Mouse (Mus musculus) lung, postnatal 36 days (tissue): ENCODE data around the gene Tcf25.
"Not testable (repeated sequence)": the region's sequence is repeated elsewhere in the genome, so short reads cannot be mapped to it uniquely, and the experiment has no call there.

Experiments used
- DNase-seq: peaks from one replicate; pipeline ENCODE4 v3.0.0; 2022; ENCODE audit warnings: mixed read lengths

Tcf25 gene

DNA sequence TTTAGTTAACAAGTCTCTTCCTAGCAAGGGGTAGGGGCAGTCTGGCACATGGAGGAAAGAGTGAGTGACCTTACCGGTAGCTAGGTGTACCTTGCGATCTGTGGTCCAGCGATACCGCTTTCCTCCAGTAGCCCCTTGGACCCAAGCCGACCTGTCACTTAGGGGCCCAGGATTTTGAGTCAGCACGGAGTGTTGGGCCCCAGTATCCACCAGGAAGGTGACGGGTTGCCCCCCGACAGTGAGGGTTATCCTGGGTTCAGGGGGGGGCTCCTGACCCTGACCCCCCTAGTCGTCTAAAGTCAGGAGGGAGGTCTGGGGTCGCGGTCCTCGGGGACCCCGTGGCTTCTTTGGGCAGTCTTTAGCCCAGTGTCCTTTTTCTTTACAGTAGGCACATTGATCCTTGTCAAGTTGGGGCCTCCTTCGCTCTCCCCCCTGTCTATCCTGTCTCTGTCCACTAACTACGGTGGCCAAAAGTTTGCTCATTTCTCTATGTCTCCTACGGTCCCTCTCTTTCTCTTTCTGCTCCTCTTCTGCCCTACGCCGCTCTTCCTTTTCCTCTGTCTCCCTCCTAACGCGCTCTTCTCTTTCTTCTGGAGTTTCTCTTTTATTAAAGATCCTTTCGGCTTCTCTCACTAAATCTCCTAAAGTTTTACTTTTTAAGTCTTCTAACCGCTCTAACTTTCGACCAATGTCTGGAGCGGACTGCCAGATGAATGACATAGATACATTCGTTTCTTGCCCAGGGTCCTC, 58.2 kb downstream of the Tcf25 start:
- DNase-seq = no peak

DNA sequence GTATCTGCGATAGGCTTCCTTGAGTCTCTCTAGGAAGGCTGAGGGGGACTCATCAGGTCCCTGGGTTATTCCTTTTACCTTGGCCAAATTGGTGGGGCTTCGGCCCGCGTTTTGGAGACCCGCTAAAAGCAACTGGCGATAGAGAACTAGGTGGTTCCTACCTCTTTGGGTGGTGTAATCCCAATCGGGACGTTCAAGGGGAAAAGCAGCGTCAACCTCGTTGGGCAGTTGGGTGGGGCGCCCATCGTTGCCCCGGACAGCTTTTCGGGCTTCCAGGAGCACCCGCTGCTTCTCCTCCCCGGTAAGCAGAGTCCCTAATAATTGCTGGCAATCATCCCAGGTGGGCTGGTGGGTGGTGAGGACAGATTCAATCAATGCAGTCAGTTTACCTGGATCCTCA, 58.8 kb downstream of the Tcf25 start:
- DNase-seq = no peak

DNA sequence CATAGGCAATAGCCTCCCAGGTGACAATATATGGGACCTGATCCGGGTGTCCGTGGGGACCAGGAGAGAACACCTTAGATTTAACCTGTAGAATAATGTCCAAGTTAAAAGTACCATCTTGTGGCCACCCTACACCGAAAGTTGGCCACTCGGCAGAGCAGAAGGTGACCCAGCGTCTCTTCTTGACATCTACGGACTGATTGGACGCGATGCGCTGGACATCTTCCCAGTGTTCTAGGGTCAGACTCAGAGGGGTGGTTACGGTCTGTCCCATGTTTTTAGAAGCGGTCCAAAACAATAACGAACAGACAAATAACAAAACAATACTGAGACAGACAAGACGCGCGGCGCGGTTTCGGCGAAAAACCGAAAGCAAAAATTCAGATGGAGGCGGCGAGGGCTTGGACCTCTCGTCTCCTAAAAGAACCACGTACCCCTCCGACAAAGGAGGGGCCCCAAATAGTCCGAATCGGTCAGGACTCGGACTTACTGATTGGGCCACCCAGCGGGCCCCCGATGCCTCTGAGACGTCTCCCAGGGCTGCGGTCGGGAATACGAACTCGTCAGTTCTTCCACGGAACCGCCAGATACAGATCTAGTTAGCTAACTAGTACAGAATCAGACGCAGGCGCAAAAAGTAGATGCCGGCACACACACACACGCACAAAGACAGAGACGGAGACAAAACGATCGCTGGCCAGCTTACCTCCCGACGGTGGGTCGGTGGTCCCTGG, 59.9 kb downstream of the Tcf25 start:
- not testable (repeated sequence) for DNase-seq

DNA sequence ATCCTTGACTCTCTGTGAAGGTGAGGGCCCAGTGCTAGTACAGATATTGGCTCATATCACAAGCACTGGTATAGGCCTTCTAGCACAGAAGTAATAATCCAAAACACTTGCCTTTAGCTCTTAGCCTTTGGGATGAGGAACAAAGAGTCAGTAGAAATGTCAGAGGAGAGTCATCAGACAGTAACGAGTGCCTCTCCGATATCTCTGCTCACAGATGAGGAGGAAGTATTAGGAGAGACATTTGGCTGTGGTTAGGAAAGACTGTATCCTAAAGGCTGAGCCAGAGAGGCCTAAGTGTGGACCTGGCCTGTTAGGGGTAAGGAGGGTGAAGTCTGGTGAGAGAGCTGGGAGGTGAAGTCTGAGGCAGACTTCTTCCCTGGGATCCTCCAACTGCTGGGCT, 68.2 kb downstream of the Tcf25 start:
- no peak for DNase-seq

DNA sequence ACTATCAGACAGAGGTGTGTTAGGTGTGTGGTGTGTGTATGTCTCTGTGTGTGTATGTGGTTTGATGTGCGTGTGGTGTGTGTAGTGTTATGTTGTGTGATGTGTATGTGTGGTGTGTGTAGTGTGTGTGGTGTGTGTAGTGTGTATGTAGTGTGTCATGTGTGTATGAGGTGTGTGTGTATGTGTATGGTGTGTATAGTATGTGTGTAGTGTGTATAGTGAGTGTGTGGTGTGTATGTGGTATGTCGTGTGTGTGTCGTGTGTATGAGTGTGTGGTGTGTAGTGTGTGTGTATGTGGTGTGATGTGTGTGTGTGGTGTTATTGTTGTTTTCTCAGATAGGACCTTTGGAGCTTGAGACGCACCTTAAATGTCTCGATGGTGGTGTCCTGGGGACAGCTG, 68.8 kb downstream of the Tcf25 start:
- no peak for DNase-seq

DNA sequence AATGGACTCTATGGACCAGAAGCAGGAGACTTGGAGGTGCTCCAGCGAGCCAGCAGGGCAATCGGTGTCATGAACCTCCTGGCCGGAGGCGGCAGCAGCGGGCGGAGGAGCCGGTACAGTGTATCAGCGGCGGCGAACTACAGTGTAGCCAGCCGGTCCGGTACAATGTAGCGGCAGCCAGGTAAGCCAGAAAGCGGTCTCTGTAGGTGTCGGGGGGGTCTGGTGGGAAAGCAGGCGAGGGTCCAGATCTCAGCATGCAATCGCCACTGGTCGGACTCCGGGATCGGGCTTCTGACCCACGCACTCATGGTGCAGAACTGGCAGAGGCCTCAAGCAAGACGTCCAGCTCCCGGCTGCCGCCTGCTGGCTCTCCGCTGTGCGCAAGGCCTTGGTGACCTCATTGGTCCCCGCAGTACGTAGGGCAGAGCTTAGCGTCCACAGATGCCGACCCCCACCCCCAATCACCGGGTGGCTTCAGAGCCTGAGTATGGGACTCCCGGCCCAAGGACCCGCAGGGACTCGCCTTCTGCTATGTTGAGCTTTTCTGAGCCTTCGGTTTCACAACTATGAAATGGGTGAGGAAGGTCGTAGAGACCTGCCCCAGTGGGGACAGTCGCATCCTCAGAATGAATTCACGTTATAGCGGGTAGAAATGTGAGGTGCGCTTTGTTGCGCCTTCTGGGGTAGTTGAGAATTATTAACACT, 69.5 kb downstream of the Tcf25 start:
- DNase-seq = peak; percentile 95

DNA sequence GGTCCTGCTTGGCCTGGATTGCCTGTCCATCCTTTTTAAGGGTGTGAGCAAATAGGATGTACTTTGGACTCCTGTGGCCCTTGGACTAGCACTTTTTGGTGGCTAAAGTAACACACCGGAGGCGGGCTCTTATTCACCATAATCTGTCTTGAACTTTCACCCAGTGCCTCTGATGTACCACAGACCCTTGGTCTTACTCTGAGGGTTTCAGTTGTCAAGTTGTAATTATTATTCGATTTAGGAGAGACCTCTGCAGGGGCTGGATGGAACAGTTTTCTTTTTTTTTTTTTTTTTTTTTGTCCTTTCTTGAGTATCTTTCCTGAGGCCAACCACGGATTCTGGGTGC, 70.0 kb downstream of the Tcf25 start:
- DNase-seq = peak; percentile 4

DNA sequence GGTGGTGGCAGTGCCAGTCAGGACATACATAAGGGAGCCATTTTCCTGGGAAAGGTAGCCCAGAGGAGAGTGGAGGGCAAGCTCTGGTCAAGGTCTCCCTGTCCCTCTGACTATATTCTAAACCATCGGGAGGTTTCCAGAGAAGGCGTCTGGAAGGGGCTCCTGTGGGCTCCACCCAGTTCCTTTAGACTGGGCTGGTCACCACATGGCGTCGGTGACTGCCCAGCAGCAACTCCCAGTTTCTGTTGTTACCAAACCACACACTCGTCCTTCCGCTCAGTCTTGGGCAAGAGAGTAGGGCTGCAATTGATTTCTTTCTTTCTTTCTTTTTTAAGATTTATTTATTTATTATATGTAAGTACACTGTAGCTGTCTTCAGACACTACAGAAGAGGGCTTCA, 70.6 kb downstream of the Tcf25 start:
- peak; percentile 12 for DNase-seq

DNA sequence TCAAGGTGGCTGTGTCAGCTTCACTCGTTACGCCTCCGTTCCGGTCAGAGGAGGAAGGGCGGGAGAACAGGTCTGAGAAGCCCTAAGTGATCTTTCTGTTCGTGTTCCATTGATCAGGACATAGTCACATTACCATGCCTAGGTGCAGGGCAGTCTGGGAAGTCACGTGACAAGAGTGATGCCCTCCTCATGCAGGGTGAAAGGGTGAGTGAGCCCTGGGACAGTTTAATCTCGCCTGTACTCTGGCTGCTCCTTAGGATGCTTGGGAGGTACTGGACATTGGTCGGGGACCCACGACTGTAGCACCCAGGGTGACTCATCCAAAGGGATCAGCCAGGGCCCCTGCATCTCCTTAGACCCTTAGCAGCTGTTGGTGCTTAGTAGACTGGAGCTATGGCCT, 72.4 kb downstream of the Tcf25 start:
- no peak for DNase-seq

DNA sequence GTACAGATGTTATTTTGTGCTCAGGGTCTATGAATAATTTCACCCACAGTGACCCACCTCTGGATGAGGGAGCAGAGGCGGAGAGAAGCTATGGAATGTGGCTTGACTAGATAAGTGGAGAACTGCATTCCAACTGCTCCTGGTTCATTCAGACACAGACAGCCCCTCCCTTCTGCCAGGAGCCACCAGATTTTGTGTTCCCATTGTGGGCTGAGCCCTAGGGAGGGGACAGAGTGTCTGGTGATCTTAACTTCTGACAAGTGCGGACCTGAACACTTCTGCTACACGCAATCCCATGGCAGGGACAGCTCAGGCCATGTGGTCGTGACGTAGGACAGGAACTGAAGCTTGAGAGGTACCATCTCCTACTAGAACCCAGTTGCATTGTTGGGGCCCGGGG, 73.2 kb downstream of the Tcf25 start:
- DNase-seq = no peak

DNA sequence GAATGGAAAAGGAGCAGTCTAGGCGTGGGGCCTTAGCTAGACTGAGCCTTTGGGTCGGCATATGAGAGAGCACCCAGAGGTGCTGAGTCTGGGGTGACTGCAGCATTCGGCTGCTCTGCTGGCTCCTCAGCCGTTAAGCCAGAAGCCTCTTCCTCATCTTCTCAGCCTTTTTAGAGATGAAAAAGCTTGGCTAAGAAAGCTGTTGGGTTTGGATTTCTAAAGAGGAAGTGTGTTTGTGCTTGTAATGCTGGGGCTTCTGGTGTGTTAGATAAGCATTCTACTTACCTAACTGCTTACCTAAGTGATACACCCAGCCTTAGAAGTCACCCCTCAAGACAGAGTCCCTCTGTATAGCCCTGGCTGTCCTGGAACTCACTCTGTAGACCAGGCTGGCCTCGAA, 77.2 kb downstream of the Tcf25 start:
- no peak for DNase-seq

DNA sequence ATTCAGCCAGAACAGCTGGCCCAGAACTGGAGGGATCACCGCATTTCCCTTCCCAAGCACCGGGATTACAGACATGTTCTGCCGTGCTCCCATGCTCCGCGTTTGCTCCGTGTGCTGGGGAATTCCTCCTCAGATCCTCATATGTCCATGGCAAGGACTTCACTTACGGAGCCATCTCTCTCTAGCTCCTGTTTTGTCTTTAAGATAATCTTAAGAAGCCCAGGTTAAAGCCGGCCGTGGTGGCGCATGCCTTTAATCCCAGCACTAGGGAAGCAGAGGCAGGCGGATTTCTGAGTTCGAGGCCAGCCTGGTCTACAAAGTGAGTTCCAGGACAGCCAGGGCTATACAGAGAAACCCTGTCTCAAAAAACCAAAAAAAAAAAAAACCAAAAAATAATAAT, 78.2 kb downstream of the Tcf25 start:
- DNase-seq = not testable (repeated sequence)

DNA sequence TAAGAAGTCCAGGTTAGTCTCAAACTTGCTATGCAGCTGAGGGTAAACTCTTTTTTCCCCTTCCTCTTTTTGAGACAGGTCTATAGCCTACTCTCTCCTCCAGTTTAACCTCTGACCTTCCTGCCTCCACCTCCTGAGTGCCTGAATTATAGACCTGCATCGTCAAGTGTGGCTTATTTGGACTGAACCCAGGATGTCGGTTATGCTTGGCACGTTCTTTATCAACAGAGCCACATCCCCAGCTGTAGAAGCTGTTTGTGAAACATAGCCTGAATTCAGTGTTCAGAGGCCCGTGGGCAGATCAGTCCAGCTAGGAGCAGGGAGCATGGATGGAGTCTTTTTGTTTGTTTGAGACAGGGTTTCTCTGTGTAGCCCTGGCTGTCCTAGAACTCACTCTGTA, 78.6 kb downstream of the Tcf25 start:
- no peak for DNase-seq

DNA sequence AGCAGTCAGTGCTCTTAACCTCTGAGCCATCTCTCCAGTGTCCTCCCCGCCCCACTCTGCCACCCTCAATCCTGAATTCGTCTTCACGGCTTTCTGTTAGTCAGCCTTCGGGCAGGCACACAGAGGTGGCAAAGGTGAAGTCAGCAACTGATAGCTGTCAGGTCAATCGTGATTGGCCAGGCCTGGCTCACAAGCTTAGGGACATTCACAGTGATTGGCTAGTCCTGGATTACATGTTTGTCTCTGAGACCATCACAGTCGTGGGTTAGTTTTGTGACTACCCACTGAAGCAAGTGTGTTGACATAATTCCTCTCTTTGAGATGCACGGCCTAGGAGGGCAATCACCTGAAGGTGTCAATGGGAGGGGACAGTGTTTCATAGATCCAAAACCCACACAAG, 79.7 kb downstream of the Tcf25 start:
- DNase-seq = no peak
